Mouse (Mus musculus) lung, postnatal 10 days (tissue): Measurements from ENCODE around the gene Dnm2.
"Not testable (repeated sequence)": the region's sequence is repeated elsewhere in the genome, so short reads cannot be mapped to it uniquely, and the experiment has no call there.

Experiments
- DNase-seq: peaks from one replicate; pipeline ENCODE4 v3.0.0; 2021

Dnm2 gene

GRCm38 (mm10) chr9:21509772-21510688, 85.3 kb downstream of the Dnm2 start, which contains the start of gene Tmed1:
Gene Tmed1 (minus strand): TSS chr9:21510252.
- DNase-seq: peak; percentile 97

GRCm38 (mm10) chr9:21510689-21511015, 85.9 kb downstream of the Dnm2 start:
- DNase-seq: no peak

- no peak for DNase-seq
Measured at GRCm38 (mm10) chr9:21511052-21511451, 86.3 kb downstream of the Dnm2 start.

GRCm38 (mm10) chr9:21513466-21513865, 88.8 kb downstream of the Dnm2 start:
- no peak for DNase-seq

- no peak for DNase-seq
Measured at GRCm38 (mm10) chr9:21517947-21518495, 93.3 kb downstream of the Dnm2 start.

- DNase-seq: not testable (repeated sequence)
Measured at GRCm38 (mm10) chr9:21518690-21519089, 94.0 kb downstream of the Dnm2 start.

- DNase-seq: no peak
Measured at GRCm38 (mm10) chr9:21525142-21525936, 100.6 kb downstream of the Dnm2 start.

GRCm38 (mm10) chr9:21525937-21526633, 101.4 kb downstream of the Dnm2 start, which contains the start of gene AB124611:
Gene AB124611 (plus strand): TSS chr9:21526176.
- no peak for DNase-seq

- DNase-seq: no peak
Measured at GRCm38 (mm10) chr9:21526634-21526944, 101.9 kb downstream of the Dnm2 start.

GRCm38 (mm10) chr9:21527100-21527801, 102.5 kb downstream of the Dnm2 start:
- DNase-seq: no peak

- no peak for DNase-seq
Measured at GRCm38 (mm10) chr9:21527917-21528324, 103.2 kb downstream of the Dnm2 start.

GRCm38 (mm10) chr9:21536501-21536900, 111.8 kb downstream of the Dnm2 start:
- no peak for DNase-seq

- no peak for DNase-seq
Measured at GRCm38 (mm10) chr9:21537009-21537408, 112.3 kb downstream of the Dnm2 start.

- no peak for DNase-seq
Measured at GRCm38 (mm10) chr9:21539981-21540753, 115.5 kb downstream of the Dnm2 start.

- not testable (repeated sequence) for DNase-seq
Measured at GRCm38 (mm10) chr9:21542001-21542400, 117.3 kb downstream of the Dnm2 start.

GRCm38 (mm10) chr9:21545351-21545915, 120.7 kb downstream of the Dnm2 start:
- DNase-seq: peak; percentile 17

- peak; percentile 100 for DNase-seq
Measured at GRCm38 (mm10) chr9:21545916-21546788, 121.4 kb downstream of the Dnm2 start.

- DNase-seq: no peak
Measured at GRCm38 (mm10) chr9:21546789-21547074, 122.0 kb downstream of the Dnm2 start, which contains the start of gene Carm1. Gene Carm1 (plus strand): TSS chr9:21546894.

- peak; percentile 70 for DNase-seq
Measured at GRCm38 (mm10) chr9:21547075-21547941, 122.6 kb downstream of the Dnm2 start.
